ENCODE assay signal across 8 mouse cellular contexts in genomic region chr1:178320723-178321590, GRCm38 (mm10). TPM values are rescaled to one million over a fixed set of nuclear protein-coding genes. Genes with fewer than 3 reads are reported as not detected.
DNase-seq lines count a peak whose midpoint lies in the region; ATAC-seq and TF ChIP-seq lines count a peak whose summit lies in the region.

No protein-coding gene starts in this region.

- no peak for ATAC-seq in kidney, embryonic 15.5 days (replicated peaks; ENCODE audit: low FRiP score)
- ATAC-seq in hindbrain, embryonic 15.5 days (ENCODE audit: low FRiP score, low read depth) = no peak
- ATAC-seq in midbrain, postnatal 0 days (ENCODE audit: low FRiP score) = no peak

- no peaks in the 10 kb centered on the region for H3K9me3 ChIP-seq in kidney, embryonic 15.5 days (replicated peaks)
- no peaks in the 10 kb centered on the region for H3K9me3 ChIP-seq in hindbrain, embryonic 15.5 days
- H3K9me3 ChIP-seq in midbrain, postnatal 0 days (ENCODE audit: low read length) = no peaks in the 10 kb centered on the region

- H3K27ac ChIP-seq in kidney, embryonic 15.5 days = peak overlapping the region; percentile 100
- peak overlapping the region; percentile 87; the same call in 1 of the 2 replicates for H3K27ac ChIP-seq in brown adipose tissue, adult 24 weeks (replicated peaks; ENCODE audit: low read depth, low read length)
- H3K27ac ChIP-seq in hindbrain, embryonic 15.5 days (replicated peaks) = peak overlapping the region; percentile 100
- H3K27ac ChIP-seq in midbrain, postnatal 0 days (ENCODE audit: low read depth, low read length) = 0 out of 2 replicates have a peak overlapping the region, but pooled peaks have one; percentile 100

- H3K9ac ChIP-seq in kidney, embryonic 15.5 days = peak overlapping the region; percentile 80
- peak overlapping the region; percentile 75; the same call in 1 of the 2 replicates for H3K9ac ChIP-seq in hindbrain, embryonic 15.5 days
- H3K9ac ChIP-seq in midbrain, postnatal 0 days (replicated peaks; ENCODE audit: low read length, poor library complexity, severe bottlenecking) = 0 out of 2 replicates have a peak overlapping the region, but pooled peaks have one; percentile 33

- no peak for TF ChIP-seq CTCF in midbrain, postnatal 0 days (IDR thresholded peaks at IDR 0.05)

- H3K4me1 ChIP-seq in kidney, embryonic 15.5 days = peaks cover 30% of the 10 kb centered on the region
- H3K4me1 ChIP-seq in brown adipose tissue, adult 24 weeks (ENCODE audit: control insufficient read depth, insufficient read depth, insufficient read length, low read length) = no peaks in the 10 kb centered on the region; the same call in 1 of the 2 replicates
- peaks cover 33% of the 10 kb centered on the region for H3K4me1 ChIP-seq in hindbrain, embryonic 15.5 days (replicated peaks)
- H3K4me1 ChIP-seq in midbrain, postnatal 0 days (ENCODE audit: insufficient read depth, low read length) = peaks cover 11% of the 10 kb centered on the region; the same call in 1 of the 2 replicates

- peaks cover 50% of the 10 kb centered on the region for H3K36me3 ChIP-seq in kidney, embryonic 15.5 days
- peaks cover 34% of the 10 kb centered on the region for H3K36me3 ChIP-seq in hindbrain, embryonic 15.5 days
- peaks cover 17% of the 10 kb centered on the region; the same call in 1 of the 2 replicates for H3K36me3 ChIP-seq in midbrain, postnatal 0 days (ENCODE audit: insufficient read depth, low read length)

- 43% methylated on average over 5 of the region's 5 CpGs for WGBS in kidney, embryonic 15.5 days
- 38% methylated on average over 5 of the region's 5 CpGs for WGBS in hindbrain, embryonic 15.5 days
- WGBS in midbrain, postnatal 0 days = 42% methylated on average over 5 of the region's 5 CpGs

- DNase-seq in kidney, adult 11 months = no peak
- no peak for DNase-seq in midbrain, postnatal 0 days (ENCODE audit: low spot score)
- DNase-seq in layer of hippocampus, adult 9-10 months (ENCODE audit: low spot score) = no peak
- DNase-seq in gastrocnemius, adult 18-20 months (ENCODE audit: low spot score) = no peak
- no peak for DNase-seq in spleen, postnatal 4 days (ENCODE audit: low spot score in 2 of 2)

- H3K4me2 ChIP-seq in kidney, embryonic 15.5 days = peak overlapping the region; percentile 63
- H3K4me2 ChIP-seq in hindbrain, embryonic 15.5 days = peak overlapping the region; percentile 64
- peak overlapping the region; percentile 62 for H3K4me2 ChIP-seq in midbrain, postnatal 0 days (ENCODE audit: low read depth, low read length, poor library complexity, severe bottlenecking)

- no peaks in the 10 kb centered on the region for H3K27me3 ChIP-seq in kidney, embryonic 15.5 days
- H3K27me3 ChIP-seq in hindbrain, embryonic 15.5 days = no peaks in the 10 kb centered on the region
- no peaks in the 10 kb centered on the region for H3K27me3 ChIP-seq in midbrain, postnatal 0 days (ENCODE audit: insufficient read depth, low read length)

- peak overlapping the region; percentile 71 for H3K4me3 ChIP-seq in kidney, embryonic 15.5 days (replicated peaks)
- peak overlapping the region; percentile 85 for H3K4me3 ChIP-seq in brown adipose tissue, adult 24 weeks (ENCODE audit: insufficient read depth, low read depth, low read length)
- H3K4me3 ChIP-seq in hindbrain, embryonic 15.5 days = peak overlapping the region; percentile 50
- peak overlapping the region; percentile 65 for H3K4me3 ChIP-seq in midbrain, postnatal 0 days (ENCODE audit: low read depth, low read length)

RNA-seq across cellular contexts. Expression of gene Cox20, which starts 2.0 kb away (rescaled TPM):
- 139 and 149 TPM in 2 replicates for polyA plus RNA-seq in kidney, embryonic 15.5 days (2015; fragmentation: Nextera tagmentation; extraction: Ambion mirVana)
- polyA plus RNA-seq in brown adipose tissue, adult 24 weeks (2012; ENCODE audit: insufficient read depth, insufficient read length, missing spikeins) = 314 and 362 TPM in 2 replicates
- 110 and 131 TPM in 2 replicates for polyA plus RNA-seq in hindbrain, embryonic 15.5 days (2015; fragmentation: Nextera tagmentation; extraction: Ambion mirVana)
- total RNA-seq in midbrain, postnatal 0 days (2014; rRNA removed) = 32.0 and 57.6 TPM in 2 replicates
- 92.4 and 108 TPM in 2 replicates for polyA plus RNA-seq in midbrain, postnatal 0 days (2015; fragmentation: Nextera tagmentation; extraction: Ambion mirVana)
- 10 to 100 TPM; 43.1 to 45.2 TPM for total RNA-seq in gastrocnemius, adult 18-20 months (2021)

RNA-seq across cellular contexts. Expression of gene Hnrnpu, which starts 16.6 kb away (rescaled TPM):
- polyA plus RNA-seq in kidney, embryonic 15.5 days (2015; fragmentation: Nextera tagmentation; extraction: Ambion mirVana) = 403 and 407 TPM in 2 replicates
- polyA plus RNA-seq in brown adipose tissue, adult 24 weeks (2012; ENCODE audit: insufficient read depth, insufficient read length, missing spikeins) = 168 and 235 TPM in 2 replicates
- 278 and 287 TPM in 2 replicates for polyA plus RNA-seq in hindbrain, embryonic 15.5 days (2015; fragmentation: Nextera tagmentation; extraction: Ambion mirVana)
- 177 and 211 TPM in 2 replicates for total RNA-seq in midbrain, postnatal 0 days (2014; rRNA removed)
- polyA plus RNA-seq in midbrain, postnatal 0 days (2015; fragmentation: Nextera tagmentation; extraction: Ambion mirVana) = 136 and 161 TPM in 2 replicates
- total RNA-seq in gastrocnemius, adult 18-20 months (2021) = 100 to 1,000 TPM; 101 to 152 TPM
